Mouse (Mus musculus): ENCODE measurements around the gene Gtf2h1. TPM values are rescaled to one million over a fixed set of nuclear protein-coding genes. Genes with fewer than 3 reads are reported as not detected.
A peak's percentile ranks its signal among the peaks of the same experiment; 100 is the strongest.
"Not testable (repeated sequence)": the region's sequence is repeated elsewhere in the genome, so short reads cannot be mapped to it uniquely, and the experiment has no call there.

Gtf2h1 gene
- total RNA-seq, 1 experiment from 2014 or later = 95.7 TPM

- no peak for ATAC-seq (replicated peaks; ENCODE audit: insufficient number of reproducible peaks, low FRiP score, low TSS enrichment, poor library complexity, severe bottlenecking)
Measured at GRCm38 (mm10) chr7:46827803-46828184, 31.9 kb downstream of the Gtf2h1 start.

- no peak for ATAC-seq (replicated peaks; ENCODE audit: insufficient number of reproducible peaks, low FRiP score, low TSS enrichment, poor library complexity, severe bottlenecking)
Measured at GRCm38 (mm10) chr7:46829911-46830310, 34.0 kb downstream of the Gtf2h1 start.

- peak; percentile 93 for ATAC-seq (replicated peaks; ENCODE audit: insufficient number of reproducible peaks, low FRiP score, low TSS enrichment, poor library complexity, severe bottlenecking)
Measured at GRCm38 (mm10) chr7:46830799-46831590, 35.1 kb downstream of the Gtf2h1 start.

- no peak for ATAC-seq (replicated peaks; ENCODE audit: insufficient number of reproducible peaks, low FRiP score, low TSS enrichment, poor library complexity, severe bottlenecking)
Measured at GRCm38 (mm10) chr7:46831693-46832092, 35.8 kb downstream of the Gtf2h1 start.

- not testable (repeated sequence) for ATAC-seq (replicated peaks; ENCODE audit: insufficient number of reproducible peaks, low FRiP score, low TSS enrichment, poor library complexity, severe bottlenecking)
Measured at GRCm38 (mm10) chr7:46832112-46832810, 36.4 kb downstream of the Gtf2h1 start.

- ATAC-seq (replicated peaks; ENCODE audit: insufficient number of reproducible peaks, low FRiP score, low TSS enrichment, poor library complexity, severe bottlenecking) = peak; percentile 50
Measured at GRCm38 (mm10) chr7:46833266-46833665, 37.4 kb downstream of the Gtf2h1 start.

GRCm38 (mm10) chr7:46833670-46834255 lies 37.9 kb downstream of the Gtf2h1 start:
- ATAC-seq (replicated peaks; ENCODE audit: insufficient number of reproducible peaks, low FRiP score, low TSS enrichment, poor library complexity, severe bottlenecking) = no peak

GRCm38 (mm10) chr7:46834994-46835610 lies 39.2 kb downstream of the Gtf2h1 start:
- ATAC-seq (replicated peaks; ENCODE audit: insufficient number of reproducible peaks, low FRiP score, low TSS enrichment, poor library complexity, severe bottlenecking) = no peak

GRCm38 (mm10) chr7:46836357-46836756 lies 40.5 kb downstream of the Gtf2h1 start:
- no peak for ATAC-seq (replicated peaks; ENCODE audit: insufficient number of reproducible peaks, low FRiP score, low TSS enrichment, poor library complexity, severe bottlenecking)

GRCm38 (mm10) chr7:46837073-46837472 lies 41.2 kb downstream of the Gtf2h1 start:
- ATAC-seq (replicated peaks; ENCODE audit: insufficient number of reproducible peaks, low FRiP score, low TSS enrichment, poor library complexity, severe bottlenecking) = no peak

GRCm38 (mm10) chr7:46838104-46838671 lies 42.3 kb downstream of the Gtf2h1 start:
- ATAC-seq (replicated peaks; ENCODE audit: insufficient number of reproducible peaks, low FRiP score, low TSS enrichment, poor library complexity, severe bottlenecking) = no peak

GRCm38 (mm10) chr7:46838891-46839302 lies 43.0 kb downstream of the Gtf2h1 start:
- peak; percentile 62 for ATAC-seq (replicated peaks; ENCODE audit: insufficient number of reproducible peaks, low FRiP score, low TSS enrichment, poor library complexity, severe bottlenecking)

- 0 out of 2 replicates have a peak, but pooled peaks have one; percentile 9 for ATAC-seq (replicated peaks; ENCODE audit: insufficient number of reproducible peaks, low FRiP score, low TSS enrichment, poor library complexity, severe bottlenecking)
Measured at GRCm38 (mm10) chr7:46839446-46839845, 43.5 kb downstream of the Gtf2h1 start.

- no peak for ATAC-seq (replicated peaks; ENCODE audit: insufficient number of reproducible peaks, low FRiP score, low TSS enrichment, poor library complexity, severe bottlenecking)
Measured at GRCm38 (mm10) chr7:46839861-46840260, 44.0 kb downstream of the Gtf2h1 start.

GRCm38 (mm10) chr7:46840326-46840725 lies 44.4 kb downstream of the Gtf2h1 start:
- ATAC-seq (replicated peaks; ENCODE audit: insufficient number of reproducible peaks, low FRiP score, low TSS enrichment, poor library complexity, severe bottlenecking) = no peak

GRCm38 (mm10) chr7:46840787-46841525 lies 45.1 kb downstream of the Gtf2h1 start, which contains the start of gene Ldha:
Ldha (plus strand) TSS chr7:46841475.
- no peak for ATAC-seq (replicated peaks; ENCODE audit: insufficient number of reproducible peaks, low FRiP score, low TSS enrichment, poor library complexity, severe bottlenecking)

GRCm38 (mm10) chr7:46842278-46842677 lies 46.4 kb downstream of the Gtf2h1 start:
- ATAC-seq (replicated peaks; ENCODE audit: insufficient number of reproducible peaks, low FRiP score, low TSS enrichment, poor library complexity, severe bottlenecking) = no peak

GRCm38 (mm10) chr7:46843576-46843975 lies 47.7 kb downstream of the Gtf2h1 start:
- no peak for ATAC-seq (replicated peaks; ENCODE audit: insufficient number of reproducible peaks, low FRiP score, low TSS enrichment, poor library complexity, severe bottlenecking)

All from monocyte, adult 5-6 weeks (primary cell).